Mouse (Mus musculus) activated CD4-positive, CD25-positive, alpha-beta regulatory T cell, adult 4 months (primary cell): ENCODE measurements around the gene Slc6a21. TPM values are rescaled to one million over a fixed set of nuclear protein-coding genes. Genes with fewer than 3 reads are reported as not detected.
"Not testable (repeated sequence)": the region's sequence is repeated elsewhere in the genome, so short reads cannot be mapped to it uniquely, and the experiment has no call there.

Source experiments
- ATAC-seq: one replicate; pipeline ENCODE4 v1.8.0; 2017
- polyA plus RNA-seq, 2 experiments: library from polyadenylated mRNA; unstranded; fragments of 100-300 nt; shearing (Covaris generic); gene quantifications; one replicate each; pipeline ENCODE4 v1.2.1; 2017

The Slc6a21 gene
- not detected for polyA plus RNA-seq

- no peak for ATAC-seq
Observed at GRCm38 (mm10) chr7:45277136-45277760, at the start of gene Slc6a21. Gene Slc6a21 (plus strand): TSS chr7:45277513.

DNA sequence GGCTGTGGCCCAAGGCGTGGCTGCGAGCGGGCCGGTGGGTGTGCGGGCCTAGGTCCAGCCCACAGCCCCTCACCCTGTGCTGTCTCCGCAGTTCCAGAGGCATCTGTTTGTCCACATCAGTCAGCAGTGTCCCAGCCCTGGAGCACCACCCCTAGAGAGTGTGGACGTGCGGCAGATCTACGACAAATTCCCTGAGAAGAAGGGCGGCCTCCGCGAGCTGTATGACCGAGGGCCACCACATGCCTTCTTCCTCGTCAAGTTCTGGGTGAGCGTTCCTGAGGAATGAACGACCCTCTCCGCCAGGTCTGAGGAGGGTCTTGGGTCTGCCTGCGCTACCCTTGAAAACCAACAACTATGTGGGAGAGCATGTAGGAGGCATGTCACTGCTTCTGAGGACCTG, 48.8 kb upstream of the Slc6a21 start:
- no peak for ATAC-seq

DNA sequence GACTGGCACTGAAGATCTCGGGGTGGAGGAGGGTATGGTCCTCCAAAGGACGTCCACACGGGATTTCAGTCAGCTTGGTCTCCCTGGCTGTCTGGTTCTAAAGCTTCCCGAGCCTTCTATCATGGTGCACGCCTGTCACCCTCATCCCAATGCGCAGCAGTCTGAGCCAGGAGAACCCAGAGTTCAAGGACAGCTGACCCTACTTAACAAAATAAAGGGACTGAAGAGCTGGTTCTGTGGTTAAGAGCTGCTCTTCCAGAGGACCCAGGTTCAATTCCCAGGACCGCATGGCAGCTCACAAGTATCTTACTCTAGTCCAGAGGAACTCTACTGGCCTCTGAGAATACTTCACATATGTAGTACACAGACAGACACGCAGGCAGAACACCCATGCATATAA, 48.3 kb upstream of the Slc6a21 start:
- no peak for ATAC-seq

- ATAC-seq: no peak
Observed at GRCm38 (mm10) chr7:45229459-45230203, 47.7 kb upstream of the Slc6a21 start.

DNA sequence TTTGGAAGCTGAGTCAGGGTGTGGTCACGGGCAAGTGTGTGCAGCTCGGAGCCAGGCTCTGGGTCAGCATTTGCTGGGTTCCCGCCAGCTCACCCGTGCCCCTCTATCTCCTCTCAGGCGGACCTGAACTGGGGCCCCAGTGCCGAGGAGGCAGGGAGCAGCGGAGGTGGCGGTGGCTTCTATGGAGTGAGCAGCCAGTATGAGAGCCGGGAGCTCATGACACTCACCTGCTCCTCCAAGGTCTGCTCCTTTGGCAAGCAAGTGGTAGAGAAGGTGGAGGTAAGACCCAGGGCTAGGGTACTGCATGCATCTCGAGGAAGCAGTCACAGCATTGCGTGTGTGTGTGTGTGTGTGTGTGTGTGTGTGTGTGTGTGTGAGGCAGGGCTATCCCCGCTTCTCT, 46.1 kb upstream of the Slc6a21 start:
- ATAC-seq: no peak

DNA sequence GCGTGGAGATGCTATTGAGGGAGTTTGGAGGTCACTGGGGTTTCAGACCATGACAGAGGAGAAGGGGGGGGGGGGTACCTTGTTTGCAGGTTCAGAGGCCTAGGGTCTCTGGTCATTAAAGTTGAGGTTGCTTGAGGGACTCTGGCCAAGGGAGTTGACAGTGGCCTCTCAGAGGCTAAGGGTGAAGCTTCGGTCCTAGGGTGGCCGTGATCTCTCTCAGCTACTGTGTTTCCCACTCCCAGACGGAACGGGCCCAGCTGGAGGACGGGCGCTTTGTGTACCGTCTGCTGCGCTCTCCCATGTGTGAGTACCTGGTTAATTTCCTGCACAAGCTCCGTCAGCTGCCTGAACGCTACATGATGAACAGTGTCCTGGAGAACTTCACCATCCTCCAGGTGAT, 45.4 kb upstream of the Slc6a21 start:
- no peak for ATAC-seq

DNA sequence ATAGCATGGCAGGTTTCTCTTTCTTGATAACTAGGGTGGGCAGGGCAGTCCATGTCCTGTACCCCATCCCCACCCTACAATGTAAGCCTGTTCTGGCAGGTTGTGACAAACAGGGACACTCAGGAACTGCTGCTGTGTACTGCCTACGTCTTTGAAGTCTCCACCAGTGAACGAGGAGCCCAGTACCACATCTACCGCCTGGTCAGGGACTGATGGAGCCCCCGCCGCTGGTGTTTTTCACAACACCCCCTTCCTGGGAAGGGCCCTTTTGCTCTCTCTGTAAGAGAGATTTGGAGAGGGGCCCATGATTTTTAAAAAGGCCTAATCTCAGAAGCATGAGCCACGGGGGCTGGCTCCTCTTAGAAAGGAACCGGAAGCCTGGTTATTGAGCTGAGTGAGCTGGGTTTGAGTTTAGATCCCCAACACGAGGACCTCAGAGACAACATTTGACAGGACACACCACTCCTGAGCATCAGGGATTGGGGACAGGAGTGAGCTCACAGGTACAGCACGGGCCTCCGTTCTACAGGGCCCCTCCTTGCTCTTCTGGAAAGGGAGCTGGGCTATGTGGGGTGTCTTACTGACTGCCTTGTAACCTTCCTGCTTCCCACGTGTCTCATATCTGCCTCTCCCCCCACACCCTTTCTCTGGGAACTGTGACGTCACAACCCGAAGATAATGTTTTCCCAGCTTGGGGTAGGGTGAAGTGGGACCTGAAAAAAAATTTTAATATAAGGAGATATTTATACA, 44.4 kb upstream of the Slc6a21 start:
- no peak for ATAC-seq

DNA sequence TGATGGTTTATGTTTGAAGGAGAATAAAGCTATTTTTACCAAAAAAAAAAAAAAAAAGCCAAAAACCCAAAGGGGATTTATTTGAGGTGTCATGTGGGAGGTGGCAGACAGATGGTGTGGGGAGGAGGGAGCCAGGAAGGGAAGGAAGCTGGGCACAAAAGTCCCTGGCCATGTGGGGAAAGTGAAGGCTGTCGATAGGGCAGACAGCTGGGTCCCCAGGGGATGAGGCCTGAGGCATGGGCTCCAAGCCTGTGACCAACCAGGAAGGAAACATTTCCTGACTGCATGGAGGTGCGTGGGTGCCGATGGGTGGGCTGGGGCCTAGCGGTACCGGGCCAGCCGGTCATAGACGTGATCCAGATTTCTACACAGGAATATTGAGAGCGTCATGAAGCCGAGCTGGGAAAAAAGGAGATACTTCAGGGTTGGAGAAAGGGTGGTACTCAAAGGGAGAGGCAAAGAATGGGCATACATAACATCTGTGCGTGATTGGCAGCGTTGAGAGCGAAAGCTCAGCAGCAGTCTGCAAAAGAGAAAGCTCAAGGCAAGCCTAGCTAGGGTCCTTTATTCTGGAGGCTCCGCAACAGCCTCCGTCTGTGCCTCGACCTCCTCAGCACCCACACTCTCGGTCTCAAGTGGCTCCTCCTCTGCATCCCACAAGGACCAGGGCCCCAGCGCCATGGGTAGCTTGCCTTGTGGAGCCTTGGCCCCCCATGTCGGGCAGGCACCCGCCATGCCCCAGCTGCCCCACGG, 43.6 kb upstream of the Slc6a21 start:
- no peak for ATAC-seq

- ATAC-seq: no peak
Observed at GRCm38 (mm10) chr7:45234333-45234841, 42.9 kb upstream of the Slc6a21 start.

DNA sequence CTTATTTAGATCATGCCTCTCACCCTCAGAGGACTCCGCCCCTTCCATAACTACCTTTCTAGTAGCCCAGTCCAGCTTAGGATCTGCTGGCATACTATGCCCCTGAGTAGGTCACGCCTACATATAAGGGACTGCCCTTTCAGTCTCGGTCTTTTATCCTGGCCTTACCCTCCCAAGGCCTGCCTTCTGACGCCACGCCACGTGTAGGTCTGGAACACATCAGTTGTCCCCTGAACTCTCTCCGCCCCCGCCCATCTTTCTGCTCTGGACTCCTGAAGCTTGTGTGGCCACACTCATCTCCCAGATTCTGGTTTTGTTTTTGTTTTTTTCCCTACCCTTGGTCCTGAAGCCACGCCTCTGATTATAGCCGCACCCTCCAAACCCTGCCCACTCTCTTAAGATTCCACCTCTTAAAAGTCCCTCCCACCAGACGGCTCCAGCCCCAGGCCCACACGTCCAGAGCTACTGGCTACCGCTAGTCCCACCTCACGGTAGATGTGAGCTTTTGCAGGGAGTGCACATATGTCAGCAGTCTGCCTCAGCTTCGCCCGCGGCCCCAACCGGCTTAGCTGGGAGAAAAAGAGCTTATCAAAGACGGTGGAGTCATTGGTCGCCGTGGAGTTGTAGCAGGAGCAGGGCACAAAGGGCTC, 42.3 kb upstream of the Slc6a21 start:
- ATAC-seq: no peak

GRCm38 (mm10) chr7:45235656-45236180, 41.6 kb upstream of the Slc6a21 start:
- no peak for ATAC-seq

DNA sequence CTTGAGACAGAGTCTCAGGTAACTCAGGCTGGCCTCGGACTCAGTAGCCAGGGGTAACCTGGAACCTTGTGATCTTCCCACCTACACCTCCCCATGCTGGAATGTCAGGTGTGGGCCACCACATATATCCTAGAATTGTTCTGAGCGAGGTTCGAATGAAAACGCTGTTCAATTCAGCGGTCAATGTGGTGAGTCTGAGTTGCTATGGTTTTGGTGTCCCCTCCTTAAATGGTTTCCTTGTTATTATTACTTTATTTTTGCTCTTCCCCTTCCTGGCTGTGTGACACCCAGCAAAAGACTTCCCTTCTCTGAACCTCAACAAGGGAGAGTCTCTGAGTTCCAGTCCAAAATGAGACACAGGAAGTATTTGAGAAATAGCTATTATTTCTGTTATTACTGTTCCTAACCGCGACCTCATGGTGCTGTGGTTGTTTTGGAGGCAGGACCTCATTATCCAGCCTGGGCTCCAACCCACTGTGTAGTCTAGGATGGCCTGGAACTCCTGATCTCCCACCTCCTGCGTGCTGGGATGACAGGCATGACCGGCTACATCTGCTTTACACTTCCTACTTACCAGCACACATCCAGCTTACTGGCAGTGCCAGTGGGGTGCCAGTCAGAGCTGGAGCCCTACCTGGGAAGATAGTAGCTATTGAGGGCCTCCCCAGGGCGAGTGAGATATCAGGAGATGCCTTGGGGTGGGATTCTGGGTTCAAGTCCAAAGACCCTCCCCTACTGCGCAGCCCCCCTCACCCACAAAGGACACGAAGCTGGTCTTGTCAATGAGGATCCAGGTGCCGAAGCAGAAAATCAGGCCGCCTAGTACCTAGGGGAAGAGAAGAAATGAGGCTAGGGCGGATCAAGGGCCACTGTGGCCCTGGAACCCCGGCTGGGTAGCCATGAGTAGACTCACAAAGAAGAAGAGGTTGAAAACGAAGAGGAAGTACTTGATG, 39.3 kb upstream of the Slc6a21 start:
- no peak for ATAC-seq

- peak; percentile 88 for ATAC-seq
Observed at GRCm38 (mm10) chr7:45238723-45239496, 38.4 kb upstream of the Slc6a21 start, which contains the start of gene Cd37. Gene Cd37 (minus strand): TSS chr7:45239115.

GRCm38 (mm10) chr7:45240109-45240508, 37.2 kb upstream of the Slc6a21 start:
- ATAC-seq: no peak

- no peak for ATAC-seq
Observed at GRCm38 (mm10) chr7:45240633-45241388, 36.5 kb upstream of the Slc6a21 start, which contains the start of gene Slc6a16. Gene Slc6a16 (plus strand): TSS chr7:45241085.

DNA sequence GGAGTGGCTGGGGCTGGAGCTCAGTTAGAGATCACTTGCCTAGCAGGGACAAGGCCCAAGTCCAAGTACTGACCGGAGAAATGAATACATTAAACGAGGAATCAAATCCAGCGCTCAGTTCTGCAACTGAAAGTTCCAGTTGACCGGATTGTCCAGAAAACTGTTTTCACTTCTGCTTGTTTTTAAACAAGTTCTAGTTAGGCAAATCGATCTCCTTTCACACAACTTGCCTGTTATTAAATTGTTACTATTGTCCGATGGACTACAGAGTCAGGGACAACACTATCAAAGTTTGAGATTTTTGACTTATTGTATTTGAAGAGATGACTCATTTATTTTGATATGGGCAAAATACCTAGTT, 35.9 kb upstream of the Slc6a21 start:
- no peak for ATAC-seq

GRCm38 (mm10) chr7:45247666-45248065, 29.6 kb upstream of the Slc6a21 start:
- ATAC-seq: no peak

DNA sequence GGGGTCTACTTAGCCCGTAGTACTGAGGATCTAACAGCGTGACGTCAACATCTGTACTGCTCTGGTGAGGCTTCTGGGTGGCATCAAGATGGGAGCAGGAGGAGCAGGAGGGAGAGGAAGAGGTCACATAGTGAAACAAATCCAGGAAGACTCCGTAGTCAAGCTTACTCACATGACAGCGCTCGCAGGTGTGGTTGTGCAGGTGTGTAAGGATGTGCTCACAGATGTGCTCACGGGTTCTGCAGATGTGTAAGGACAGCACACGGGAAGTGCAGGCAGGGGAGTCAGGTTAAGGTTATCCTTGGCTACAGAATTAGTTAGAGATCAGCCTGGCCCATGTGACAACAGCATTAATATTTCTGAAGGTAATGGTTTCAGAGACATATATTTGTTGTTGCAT, 23.5 kb upstream of the Slc6a21 start:
- ATAC-seq: no peak

GRCm38 (mm10) chr7:45255822-45256221, 21.5 kb upstream of the Slc6a21 start:
- not testable (repeated sequence) for ATAC-seq
